Mouse (Mus musculus) liver, embryonic 11.5 days (tissue): ENCODE data around the gene Cox19. TPM values are rescaled to one million over a fixed set of nuclear protein-coding genes. Genes with fewer than 3 reads are reported as not detected.

ENCODE experiments used
- ATAC-seq: fragments of 200-750 bp; cut with Nextera tagmentation; replicated peaks from 2 replicates; pipeline ENCODE4 v1.8.0; 2017; ENCODE audit warnings: moderate number of reproducible peaks, mild to moderate bottlenecking, moderate TSS enrichment, moderate library complexity; ENCODE audit not compliant: low FRiP score
- DNase-seq: peaks from one replicate; pipeline ENCODE4 v3.0.0-alpha.2; 2017; ENCODE audit warnings: low spot score
- H3K27ac ChIP-seq: fragments of 300-500 bp; sonication (generic); 2 replicates; pipeline ENCODE4 v1.5.1; 2014; ENCODE audit warnings: mild to moderate bottlenecking, low read depth, low read length, control low read depth
- H3K27me3 ChIP-seq: fragments of 300-500 bp; sonication (generic); replicated peaks from 2 replicates; pipeline ENCODE4 v1.6.1; 2014; ENCODE audit warnings: low read length, mixed read lengths; ENCODE audit not compliant: control insufficient read depth, insufficient read depth
- H3K36me3 ChIP-seq: fragments of 300-500 bp; sonication (generic); 2 replicates; pipeline ENCODE4 v1.6.1; 2014; ENCODE audit warnings: mild to moderate bottlenecking, low read length, moderate library complexity, mixed read lengths; ENCODE audit not compliant: control insufficient read depth, insufficient read depth
- H3K4me1 ChIP-seq: fragments of 300-500 bp; sonication (generic); replicated peaks from 2 replicates; pipeline ENCODE4 v1.6.1; 2014; ENCODE audit warnings: low read length, mixed read lengths; ENCODE audit not compliant: control insufficient read depth, insufficient read depth
- H3K4me2 ChIP-seq: fragments of 300-500 bp; sonication (generic); 2 replicates; pipeline ENCODE4 v1.6.1; 2014; ENCODE audit warnings: mild to moderate bottlenecking, control low read depth, moderate library complexity
- H3K4me3 ChIP-seq: fragments of 300-500 bp; sonication (generic); 2 replicates; pipeline ENCODE4 v1.5.1; 2014; ENCODE audit warnings: low read depth, low read length, control low read depth
- H3K9ac ChIP-seq: fragments of 300-500 bp; sonication (generic); 2 replicates; pipeline ENCODE4 v1.6.1; 2014; ENCODE audit warnings: low read depth, low read length, control low read depth
- H3K9me3 ChIP-seq: fragments of 300-500 bp; sonication (generic); 2 replicates; pipeline ENCODE4 v1.6.1; 2016; ENCODE audit warnings: low read length, inconsistent platforms, mixed read lengths; ENCODE audit not compliant: control insufficient read depth
- WGBS: fragments of 180-500 bp; shearing (Covaris S2); extraction: QIAGEN DNeasy Blood & Tissue Kit; methylation state at CpG from one replicate; pipeline ENCODE4 v1.1.7; 2014; 5-methylcytosine and 5-hydroxymethylcytosine counted together
- polyA plus RNA-seq: library from polyadenylated mRNA; unstranded; fragments of >200 nt; fragmentation: Nextera tagmentation; extraction: Ambion mirVana; gene quantifications from 2 replicates; pipeline ENCODE4 v1.2.1, GENCODE M21; 2014

Gene Cox19
- polyA plus RNA-seq, 1 experiment from 2014 or later = 98.1 TPM

GRCm38 (mm10) chr5:139359244-139359643, 8.0 kb upstream of the Cox19 start:
- Histone ChIP-seq H3K9me3 (no peaks in the 10 kb centered on the region), H3K4me1 (peaks cover 7% of the 10 kb centered on the region), H3K36me3 (no peaks in the 10 kb centered on the region), H3K27ac (no peak overlapping the region), H3K4me2 (no peak overlapping the region), H3K27me3 (no peaks in the 10 kb centered on the region), H3K4me3 (no peak overlapping the region), H3K9ac (no peak overlapping the region)
- WGBS = 91% methylated on average over 5 of the region's 5 CpGs
- no peak for ATAC-seq
- DNase-seq = no peak

DNA sequence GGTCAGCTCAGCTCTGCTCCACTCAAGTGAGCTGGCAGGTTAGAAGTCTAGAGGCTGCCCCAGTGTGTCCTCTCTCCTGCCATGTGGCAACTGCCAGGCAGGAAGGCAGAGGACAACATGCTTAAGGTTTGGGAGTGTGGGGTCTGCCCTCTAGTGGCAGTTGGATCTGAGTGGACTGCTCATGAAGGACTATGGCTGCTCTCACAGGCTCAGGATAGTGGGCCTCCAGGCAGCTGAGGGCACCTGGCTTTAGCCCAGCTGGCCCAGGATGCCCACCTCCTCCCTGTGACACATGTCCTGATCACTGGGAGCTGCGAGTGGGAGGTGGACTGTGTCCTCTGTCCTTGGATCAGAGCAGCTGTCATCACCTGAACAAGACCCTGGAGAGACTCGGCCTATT, 7.4 kb upstream of the Cox19 start:
- DNase-seq (no peak), ATAC-seq (no peak)
- 76% methylated on average over 2 of the region's 2 CpGs for WGBS
- H3K36me3 ChIP-seq = no peaks in the 10 kb centered on the region
- H3K4me2 ChIP-seq = no peak overlapping the region
- no peak overlapping the region for H3K4me3 ChIP-seq
- no peak overlapping the region for H3K27ac ChIP-seq
- H3K4me1 ChIP-seq = peaks cover 1% of the 10 kb centered on the region; the same call in 1 of the 2 replicates
- no peak overlapping the region for H3K9ac ChIP-seq
- H3K9me3 ChIP-seq = no peaks in the 10 kb centered on the region
- no peaks in the 10 kb centered on the region for H3K27me3 ChIP-seq

- WGBS = 36% methylated on average over 19 of the region's 19 CpGs
Observed at GRCm38 (mm10) chr5:139355235-139355772, 4.1 kb upstream of the Cox19 start.

GRCm38 (mm10) chr5:139353946-139354345, 2.7 kb upstream of the Cox19 start:
- WGBS = 81% methylated on average over 11 of the region's 11 CpGs

More at GRCm38 (mm10) chr5:139355235-139355772, 4.1 kb upstream of the Cox19 start:
- peaks cover 8% of the 10 kb centered on the region; the same call in 1 of the 2 replicates for H3K4me1 ChIP-seq
- ATAC-seq = no peak
- DNase-seq = no peak
- H3K4me3 ChIP-seq = no peak overlapping the region
- H3K36me3 ChIP-seq = no peaks in the 10 kb centered on the region
- H3K27me3 ChIP-seq = no peaks in the 10 kb centered on the region; the same call in 1 of the 2 replicates
- H3K27ac ChIP-seq = no peak overlapping the region
- no peak overlapping the region for H3K4me2 ChIP-seq
- no peak overlapping the region for H3K9ac ChIP-seq
- H3K9me3 ChIP-seq = no peaks in the 10 kb centered on the region

GRCm38 (mm10) chr5:139353496-139353895, 2.3 kb upstream of the Cox19 start:
- Histone ChIP-seq H3K4me3 (no peak overlapping the region), H3K36me3 (no peaks in the 10 kb centered on the region), H3K27me3 (no peaks in the 10 kb centered on the region; the same call in 1 of the 2 replicates), H3K27ac (no peak overlapping the region), H3K4me2 (no peak overlapping the region), H3K9ac (no peak overlapping the region), H3K4me1 (peaks cover 12% of the 10 kb centered on the region), H3K9me3 (no peaks in the 10 kb centered on the region)
- 0 out of 2 replicates have a peak, but pooled peaks have one; percentile 21 for ATAC-seq
- 58% methylated on average over 10 of the region's 10 CpGs for WGBS
- DNase-seq = no peak

More at GRCm38 (mm10) chr5:139353946-139354345, 2.7 kb upstream of the Cox19 start:
- H3K9me3 ChIP-seq = no peaks in the 10 kb centered on the region
- DNase-seq (no peak), ATAC-seq (0 out of 2 replicates have a peak, but pooled peaks have one; percentile 1)
- H3K27ac ChIP-seq = no peak overlapping the region
- no peak overlapping the region for H3K4me2 ChIP-seq
- H3K4me3 ChIP-seq = no peak overlapping the region
- H3K9ac ChIP-seq = no peak overlapping the region
- peaks cover 12% of the 10 kb centered on the region for H3K4me1 ChIP-seq
- H3K27me3 ChIP-seq = no peaks in the 10 kb centered on the region; the same call in 1 of the 2 replicates
- no peaks in the 10 kb centered on the region for H3K36me3 ChIP-seq

DNA sequence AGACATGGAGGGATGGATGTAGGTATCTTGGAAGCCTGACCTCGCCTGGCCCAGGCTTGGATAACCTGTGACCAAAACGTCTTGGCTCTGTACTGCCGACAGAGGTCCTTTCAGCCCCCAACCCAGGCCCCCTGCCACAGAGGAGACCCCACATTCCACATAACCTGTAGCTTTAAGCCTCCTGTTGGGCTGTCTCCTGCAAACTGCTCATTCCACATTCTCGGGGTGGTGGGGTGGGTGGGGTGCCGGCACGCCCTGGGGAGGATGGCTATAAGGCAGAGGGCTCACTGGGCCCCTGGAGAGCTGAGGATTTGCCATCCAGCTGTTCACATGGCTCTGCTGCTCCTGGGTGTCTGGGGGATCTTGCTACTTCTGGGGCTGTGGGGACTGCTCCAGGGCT, 1.1 kb upstream of the Cox19 start, which contains the start of gene Cyp2w1:
Gene Cyp2w1, plus strand, starts transcription at position 301 of the 400 bp plus-strand sequence.
- no peak within 1 kb of the TSS for H3K4me2 ChIP-seq
- WGBS = 47% methylated on average over 6 of the region's 6 CpGs

DNA sequence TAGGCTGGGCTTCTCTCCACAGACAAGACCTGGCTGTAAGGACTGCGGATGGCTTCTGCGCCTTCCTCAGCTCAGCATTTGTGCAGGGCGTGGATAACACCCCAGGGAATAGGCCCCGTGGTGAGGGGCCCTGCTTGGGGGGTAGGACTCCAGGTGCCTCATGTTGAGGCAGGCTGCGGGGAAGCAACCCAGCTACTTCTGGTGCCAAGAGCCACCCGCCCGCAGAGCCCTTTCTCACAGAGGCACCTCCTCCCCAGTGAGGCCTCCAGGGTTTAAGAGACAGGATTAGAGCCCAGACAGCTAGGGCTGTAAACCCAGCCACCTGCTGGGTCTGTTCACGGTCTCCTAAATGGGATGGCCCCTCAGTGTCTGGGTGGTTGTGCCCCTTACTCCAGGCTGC, 410 bp upstream of the Cox19 start:
- DNase-seq = no peak
- H3K27ac ChIP-seq = no peak overlapping the region
- no peak overlapping the region for H3K9ac ChIP-seq
- peaks cover 12% of the 10 kb centered on the region for H3K4me1 ChIP-seq
- H3K9me3 ChIP-seq = no peaks in the 10 kb centered on the region
- no peaks in the 10 kb centered on the region; the same call in 1 of the 2 replicates for H3K27me3 ChIP-seq
- no peaks in the 10 kb centered on the region for H3K36me3 ChIP-seq
- 41% methylated on average over 8 of the region's 8 CpGs for WGBS
- H3K4me3 ChIP-seq = no peak overlapping the region
- no peak for ATAC-seq
- no peak overlapping the region for H3K4me2 ChIP-seq

More for the DNA sequence above, 1.1 kb upstream of the Cox19 start, which contains the start of gene Cyp2w1:
- no peak for DNase-seq
- Histone ChIP-seq H3K4me1 (peaks cover 12% of the 10 kb centered on the region), H3K27ac (no peak within 1 kb of the TSS), H3K4me3 (no peak within 1 kb of the TSS), H3K27me3 (no peaks in the 10 kb centered on the region; the same call in 1 of the 2 replicates), H3K36me3 (no peaks in the 10 kb centered on the region), H3K9me3 (no peaks in the 10 kb centered on the region), H3K9ac (no peak within 1 kb of the TSS)
- ATAC-seq = no peak

GRCm38 (mm10) chr5:139349713-139350112, 1.5 kb downstream of the Cox19 start:
- no peak overlapping the region for H3K27ac ChIP-seq
- no peak overlapping the region for H3K4me3 ChIP-seq
- H3K4me2 ChIP-seq = peak overlapping the region; percentile 34
- no peak for DNase-seq
- no peak overlapping the region for H3K9ac ChIP-seq
- WGBS = 61% methylated on average over 6 of the region's 6 CpGs
- no peaks in the 10 kb centered on the region for H3K9me3 ChIP-seq
- H3K27me3 ChIP-seq = no peaks in the 10 kb centered on the region; the same call in 1 of the 2 replicates
- ATAC-seq = peak; percentile 42
- H3K4me1 ChIP-seq = peaks cover 18% of the 10 kb centered on the region
- no peaks in the 10 kb centered on the region for H3K36me3 ChIP-seq

DNA sequence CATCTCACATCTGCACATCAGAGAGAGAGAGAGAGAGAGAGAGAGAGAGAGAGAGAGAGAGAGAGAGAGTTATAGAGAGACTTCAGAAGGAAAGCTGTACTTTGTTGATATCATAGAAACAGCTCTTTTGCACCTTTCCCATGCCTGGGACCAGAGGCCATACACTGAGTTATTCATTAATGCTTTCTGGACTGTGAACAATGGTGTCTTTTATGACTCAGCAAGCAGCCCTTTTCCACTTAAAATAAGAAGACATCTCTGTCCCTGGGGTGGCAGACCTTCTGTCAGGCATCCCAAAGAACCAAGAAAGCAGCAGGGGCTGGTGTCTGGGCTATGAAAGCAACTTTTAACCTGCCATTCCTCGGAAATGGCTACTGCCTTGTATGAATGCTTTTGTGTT, 4.0 kb downstream of the Cox19 start:
- Histone ChIP-seq H3K4me2 (no peak overlapping the region), H3K4me3 (no peak overlapping the region), H3K36me3 (peaks cover 4% of the 10 kb centered on the region), H3K9ac (no peak overlapping the region), H3K27me3 (no peaks in the 10 kb centered on the region; the same call in 1 of the 2 replicates), H3K4me1 (peaks cover 18% of the 10 kb centered on the region), H3K9me3 (no peaks in the 10 kb centered on the region), H3K27ac (no peak overlapping the region)
- no peak for DNase-seq
- ATAC-seq = no peak
- 56% methylated on average over 1 of the region's 1 CpGs for WGBS
